Mouse (Mus musculus) limb, embryonic 12.5 days (tissue): ENCODE measurements around the gene Capn1. TPM values are rescaled to one million over a fixed set of nuclear protein-coding genes. Genes with fewer than 3 reads are reported as not detected.

Experiments used
- ATAC-seq: fragments of 200-750 bp; cut with Nextera tagmentation; 2 replicates; pipeline ENCODE4 v1.8.0; 2017; ENCODE audit warnings: low read depth, moderate TSS enrichment; ENCODE audit not compliant: insufficient number of reproducible peaks, insufficient read depth, low FRiP score, low TSS enrichment
- H3K27ac ChIP-seq: fragments of 300-500 bp; sonication (generic); 2 replicates; pipeline ENCODE4 v1.5.1; 2016; ENCODE audit warnings: mild to moderate bottlenecking, moderate library complexity
- H3K27me3 ChIP-seq: fragments of 300-500 bp; sonication (generic); 2 replicates; pipeline ENCODE4 v1.6.1; 2016; ENCODE audit warnings: mild to moderate bottlenecking, moderate library complexity
- H3K36me3 ChIP-seq: fragments of 300-500 bp; sonication (generic); 2 replicates; pipeline ENCODE4 v1.6.1; 2016; ENCODE audit warnings: mild to moderate bottlenecking, moderate library complexity
- H3K4me1 ChIP-seq: fragments of 300-500 bp; sonication (generic); replicated peaks from 2 replicates; pipeline ENCODE4 v1.6.1; 2016
- H3K4me2 ChIP-seq: fragments of 300-500 bp; sonication (generic); 2 replicates; pipeline ENCODE4 v1.6.1; 2016; ENCODE audit warnings: mild to moderate bottlenecking, moderate library complexity
- H3K4me3 ChIP-seq: fragments of 300-500 bp; sonication (generic); replicated peaks from 2 replicates; pipeline ENCODE4 v1.5.1; 2016; ENCODE audit warnings: mild to moderate bottlenecking
- H3K9ac ChIP-seq: fragments of 300-500 bp; sonication (generic); replicated peaks from 2 replicates; pipeline ENCODE4 v1.6.1; 2016; ENCODE audit warnings: mild to moderate bottlenecking, moderate library complexity
- H3K9me3 ChIP-seq: fragments of 300-500 bp; sonication (generic); 2 replicates; pipeline ENCODE4 v1.6.1; 2016; ENCODE audit warnings: mild to moderate bottlenecking, moderate library complexity
- WGBS: fragments of 180-500 bp; shearing (Covaris S2); methylation state at CpG from one replicate; pipeline ENCODE4 v1.1.7; 2016; 5-methylcytosine and 5-hydroxymethylcytosine counted together
- polyA plus RNA-seq: library from polyadenylated mRNA; unstranded; fragments of >200 nt; fragmentation: Nextera tagmentation; extraction: Ambion mirVana; gene quantifications from 2 replicates; pipeline ENCODE4 v1.2.1, GENCODE M21; 2016

The Capn1 gene
- polyA plus RNA-seq, 1 experiment from 2014 or later: 7.0 TPM

GRCm38 (mm10) chr19:6013691-6014090 lies 2.0 kb downstream of the Capn1 start:
- 0 out of 2 replicates have a peak overlapping the region, but pooled peaks have one; percentile 6 for H3K9ac ChIP-seq
- peaks cover 34% of the 10 kb centered on the region for H3K27me3 ChIP-seq
- H3K4me3 ChIP-seq: no peak overlapping the region
- H3K4me1 ChIP-seq: peaks cover 6% of the 10 kb centered on the region
- no peak for ATAC-seq
- no peak overlapping the region for H3K27ac ChIP-seq
- no peak overlapping the region for H3K4me2 ChIP-seq
- H3K9me3 ChIP-seq: no peaks in the 10 kb centered on the region
- no peaks in the 10 kb centered on the region for H3K36me3 ChIP-seq
- 90% methylated on average over 10 of the region's 10 CpGs for WGBS

- WGBS: 73% methylated on average over 8 of the region's 8 CpGs
- H3K4me3 ChIP-seq: no peak overlapping the region
- H3K4me1 ChIP-seq: peaks cover 10% of the 10 kb centered on the region
- no peak overlapping the region for H3K9ac ChIP-seq
- H3K36me3 ChIP-seq: no peaks in the 10 kb centered on the region
- no peak overlapping the region for H3K4me2 ChIP-seq
- no peaks in the 10 kb centered on the region for H3K9me3 ChIP-seq
- H3K27me3 ChIP-seq: peaks cover 3% of the 10 kb centered on the region; the same call in 1 of the 2 replicates
- H3K27ac ChIP-seq: no peak overlapping the region
- no peak for ATAC-seq
Observed at GRCm38 (mm10) chr19:6009137-6009536, 6.6 kb downstream of the Capn1 start.

- Histone ChIP-seq H3K27ac (no peak overlapping the region), H3K4me1 (peaks cover 10% of the 10 kb centered on the region), H3K36me3 (no peaks in the 10 kb centered on the region), H3K4me3 (no peak overlapping the region), H3K4me2 (no peak overlapping the region), H3K27me3 (no peaks in the 10 kb centered on the region), H3K9me3 (no peaks in the 10 kb centered on the region), H3K9ac (no peak overlapping the region)
- 31% methylated on average over 13 of the region's 13 CpGs for WGBS
- no peak for ATAC-seq
Observed at GRCm38 (mm10) chr19:6007013-6007412, 8.7 kb downstream of the Capn1 start.

GRCm38 (mm10) chr19:6005541-6005940 lies 10.2 kb downstream of the Capn1 start:
- Histone ChIP-seq H3K4me3 (no peak overlapping the region), H3K36me3 (no peaks in the 10 kb centered on the region), H3K9me3 (no peaks in the 10 kb centered on the region), H3K4me2 (no peak overlapping the region), H3K9ac (no peak overlapping the region), H3K4me1 (peaks cover 10% of the 10 kb centered on the region), H3K27ac (no peak overlapping the region), H3K27me3 (no peaks in the 10 kb centered on the region)
- ATAC-seq: no peak
- 66% methylated on average over 11 of the region's 11 CpGs for WGBS

- H3K27ac ChIP-seq: no peak overlapping the region
- 83% methylated on average over 5 of the region's 5 CpGs for WGBS
- H3K4me3 ChIP-seq: no peak overlapping the region
- H3K27me3 ChIP-seq: no peaks in the 10 kb centered on the region
- no peaks in the 10 kb centered on the region for H3K4me1 ChIP-seq
- H3K9me3 ChIP-seq: peaks cover 3% of the 10 kb centered on the region; the same call in 1 of the 2 replicates
- H3K9ac ChIP-seq: no peak overlapping the region
- no peak for ATAC-seq
- no peaks in the 10 kb centered on the region for H3K36me3 ChIP-seq
- H3K4me2 ChIP-seq: no peak overlapping the region
Observed at GRCm38 (mm10) chr19:5999969-6000368, 15.7 kb downstream of the Capn1 start.

GRCm38 (mm10) chr19:5998180-5998579 lies 17.5 kb downstream of the Capn1 start:
- Histone ChIP-seq H3K4me3 (no peak overlapping the region), H3K4me1 (no peaks in the 10 kb centered on the region), H3K4me2 (no peak overlapping the region), H3K36me3 (no peaks in the 10 kb centered on the region), H3K27ac (no peak overlapping the region), H3K9ac (no peak overlapping the region), H3K27me3 (no peaks in the 10 kb centered on the region), H3K9me3 (peaks cover 3% of the 10 kb centered on the region; the same call in 1 of the 2 replicates)
- ATAC-seq: no peak
- 76% methylated on average over 3 of the region's 3 CpGs for WGBS

GRCm38 (mm10) chr19:5994711-5995110 lies 21.0 kb downstream of the Capn1 start:
- no peak for ATAC-seq
- 0 out of 2 replicates have a peak, but pooled peaks cover under 1% of the 10 kb centered on the region for H3K4me1 ChIP-seq
- peaks cover 3% of the 10 kb centered on the region; the same call in 1 of the 2 replicates for H3K9me3 ChIP-seq
- no peaks in the 10 kb centered on the region for H3K36me3 ChIP-seq
- H3K27ac ChIP-seq: no peak overlapping the region
- H3K4me2 ChIP-seq: no peak overlapping the region
- WGBS: 84% methylated on average over 14 of the region's 14 CpGs
- H3K27me3 ChIP-seq: no peaks in the 10 kb centered on the region
- H3K4me3 ChIP-seq: no peak overlapping the region
- H3K9ac ChIP-seq: no peak overlapping the region

- Histone ChIP-seq H3K9ac (no peak overlapping the region), H3K9me3 (no peaks in the 10 kb centered on the region), H3K4me3 (no peak overlapping the region), H3K27me3 (no peaks in the 10 kb centered on the region), H3K36me3 (no peaks in the 10 kb centered on the region), H3K4me2 (no peak overlapping the region), H3K27ac (no peak overlapping the region), H3K4me1 (peaks cover 12% of the 10 kb centered on the region)
- WGBS: 87% methylated on average over 7 of the region's 7 CpGs
- ATAC-seq: no peak
Observed at GRCm38 (mm10) chr19:5992012-5992411, 23.7 kb downstream of the Capn1 start.

GRCm38 (mm10) chr19:5991467-5991866 lies 24.2 kb downstream of the Capn1 start:
- H3K27ac ChIP-seq: no peak overlapping the region

GRCm38 (mm10) chr19:5990921-5991320 lies 24.8 kb downstream of the Capn1 start:
- no peaks in the 10 kb centered on the region for H3K27me3 ChIP-seq
- no peak overlapping the region for H3K4me3 ChIP-seq
- H3K27ac ChIP-seq: no peak overlapping the region
- no peaks in the 10 kb centered on the region for H3K9me3 ChIP-seq
- ATAC-seq: no peak
- H3K4me2 ChIP-seq: no peak overlapping the region
- H3K36me3 ChIP-seq: no peaks in the 10 kb centered on the region
- H3K4me1 ChIP-seq: peaks cover 16% of the 10 kb centered on the region
- H3K9ac ChIP-seq: no peak overlapping the region
- 79% methylated on average over 1 of the region's 1 CpGs for WGBS

More at GRCm38 (mm10) chr19:5991467-5991866, 24.2 kb downstream of the Capn1 start:
- no peak overlapping the region for H3K9ac ChIP-seq
- no peak overlapping the region for H3K4me2 ChIP-seq
- no peak for ATAC-seq
- peaks cover 12% of the 10 kb centered on the region for H3K4me1 ChIP-seq
- no peaks in the 10 kb centered on the region for H3K9me3 ChIP-seq
- 85% methylated on average over 7 of the region's 7 CpGs for WGBS
- H3K27me3 ChIP-seq: no peaks in the 10 kb centered on the region
- H3K36me3 ChIP-seq: no peaks in the 10 kb centered on the region
- H3K4me3 ChIP-seq: no peak overlapping the region

GRCm38 (mm10) chr19:5990033-5990432 lies 25.7 kb downstream of the Capn1 start:
- Histone ChIP-seq H3K36me3 (no peaks in the 10 kb centered on the region), H3K4me1 (peaks cover 17% of the 10 kb centered on the region), H3K9ac (no peak overlapping the region), H3K27me3 (no peaks in the 10 kb centered on the region), H3K27ac (0 out of 2 replicates have a peak overlapping the region, but pooled peaks have one; percentile 17), H3K4me3 (no peak overlapping the region), H3K9me3 (no peaks in the 10 kb centered on the region), H3K4me2 (no peak overlapping the region)
- ATAC-seq: no peak
- 86% methylated on average over 12 of the region's 12 CpGs for WGBS

- Histone ChIP-seq H3K4me1 (peaks cover 17% of the 10 kb centered on the region), H3K9me3 (no peaks in the 10 kb centered on the region), H3K4me3 (no peak overlapping the region), H3K27me3 (no peaks in the 10 kb centered on the region), H3K27ac (0 out of 2 replicates have a peak overlapping the region, but pooled peaks have one; percentile 12), H3K4me2 (peak overlapping the region; percentile 43), H3K36me3 (no peaks in the 10 kb centered on the region), H3K9ac (no peak overlapping the region)
- no peak for ATAC-seq
- WGBS: 62% methylated on average over 6 of the region's 6 CpGs
Observed at GRCm38 (mm10) chr19:5989585-5989984, 26.1 kb downstream of the Capn1 start.
